Mouse (Mus musculus): ENCODE data around the gene Nisch.

Nisch gene

GRCm38 (mm10) chr14:31189348-31189747 is 27.4 kb downstream of the Nisch start:
- no peak for DNase-seq (ENCODE audit: low spot score)

- DNase-seq (ENCODE audit: low spot score) = no peak
These were observed 28.0 kb downstream of the Nisch start for GRCm38 (mm10) chr14:31188771-31189181.

- DNase-seq (ENCODE audit: low spot score) = no peak
These were observed 30.1 kb downstream of the Nisch start for GRCm38 (mm10) chr14:31186656-31187055.

- no peak for DNase-seq (ENCODE audit: low spot score)
These were observed 32.6 kb downstream of the Nisch start for GRCm38 (mm10) chr14:31184195-31184594.

- no peak for DNase-seq (ENCODE audit: low spot score)
These were observed 33.2 kb downstream of the Nisch start for GRCm38 (mm10) chr14:31183541-31183940.

- DNase-seq (ENCODE audit: low spot score) = no peak
These were observed 33.9 kb downstream of the Nisch start for GRCm38 (mm10) chr14:31182786-31183290.

- no peak for DNase-seq (ENCODE audit: low spot score)
These were observed 35.2 kb downstream of the Nisch start for GRCm38 (mm10) chr14:31181512-31181911.

DNA sequence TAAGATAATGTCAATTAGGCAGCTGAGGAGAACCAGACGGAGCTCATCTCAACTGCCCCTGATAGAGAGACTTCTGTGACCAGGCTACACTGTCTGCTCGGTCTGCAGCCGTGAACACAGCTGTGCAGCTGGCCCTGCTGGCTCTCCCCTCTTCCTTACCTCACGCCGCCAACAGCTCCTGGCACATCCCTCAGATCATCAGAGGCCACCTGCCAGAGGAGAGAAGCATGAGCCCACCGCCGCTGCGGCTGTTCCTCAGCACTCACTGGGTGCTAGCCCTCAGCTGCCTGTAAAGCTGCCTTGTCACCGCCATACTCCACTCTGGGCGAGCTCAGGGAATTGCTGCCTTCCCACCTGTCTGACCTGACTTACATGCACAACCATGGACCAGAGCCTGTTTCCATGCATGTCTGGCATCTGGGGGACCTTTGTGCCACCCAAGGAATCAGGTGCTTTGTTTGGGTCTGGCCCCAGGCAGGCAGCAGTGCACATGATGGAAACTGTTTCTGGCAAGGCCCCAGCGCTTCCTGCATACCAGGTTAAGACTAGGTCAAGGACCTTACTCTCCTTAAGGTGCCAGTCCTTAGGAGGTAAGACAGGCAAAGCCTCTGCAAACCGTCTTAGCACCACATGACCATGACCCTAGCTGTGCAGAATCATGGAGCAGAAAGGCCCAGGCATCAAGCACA is 36.9 kb downstream of the Nisch start:
- DNase-seq (ENCODE audit: low spot score) = no peak

DNA sequence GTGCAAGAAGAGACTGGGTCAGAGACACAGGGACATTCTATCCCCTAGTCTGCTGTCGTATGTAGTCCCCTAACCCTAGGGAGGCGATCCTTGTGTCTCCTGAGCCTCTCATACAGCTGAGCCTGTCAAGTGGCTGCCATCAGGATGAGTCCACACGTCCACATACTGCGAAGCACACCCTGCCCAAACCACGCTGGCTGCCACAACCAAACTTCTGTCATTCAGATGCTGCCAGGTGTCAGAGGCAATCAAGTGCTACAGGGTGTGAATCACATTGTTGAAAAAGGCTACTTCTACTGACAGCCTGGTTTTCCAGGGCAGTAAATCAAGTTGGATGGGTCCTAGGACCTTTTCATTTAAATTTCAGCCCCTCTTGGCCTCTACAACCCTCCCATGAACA is 39.0 kb downstream of the Nisch start:
- no peak for DNase-seq (ENCODE audit: low spot score)

DNA sequence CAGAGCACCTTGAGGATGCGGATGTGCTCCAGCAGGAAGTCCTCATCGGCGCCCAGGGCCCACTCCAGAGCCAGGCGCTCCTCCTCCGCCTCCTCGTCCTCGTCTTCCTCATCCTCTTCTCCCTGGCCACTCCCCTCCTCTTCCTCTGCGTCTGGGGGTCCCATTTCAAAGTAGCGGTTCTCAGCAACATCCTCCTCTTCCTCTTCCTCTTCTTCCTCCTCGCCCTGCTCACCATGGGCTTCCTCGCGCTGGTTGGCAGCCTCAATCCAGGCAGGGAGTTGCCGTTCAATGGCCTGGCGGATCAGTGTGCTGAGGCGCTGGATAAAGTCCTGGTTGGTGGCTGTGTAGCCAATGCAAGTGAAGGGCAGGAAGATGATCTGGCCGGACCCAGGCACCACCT is 39.5 kb downstream of the Nisch start:
- DNase-seq (ENCODE audit: low spot score) = no peak

GRCm38 (mm10) chr14:31173537-31173936 is 43.2 kb downstream of the Nisch start:
- no peak for DNase-seq (ENCODE audit: low spot score)

GRCm38 (mm10) chr14:31172781-31173455 is 43.8 kb downstream of the Nisch start:
- no peak for DNase-seq (ENCODE audit: low spot score)

DNA sequence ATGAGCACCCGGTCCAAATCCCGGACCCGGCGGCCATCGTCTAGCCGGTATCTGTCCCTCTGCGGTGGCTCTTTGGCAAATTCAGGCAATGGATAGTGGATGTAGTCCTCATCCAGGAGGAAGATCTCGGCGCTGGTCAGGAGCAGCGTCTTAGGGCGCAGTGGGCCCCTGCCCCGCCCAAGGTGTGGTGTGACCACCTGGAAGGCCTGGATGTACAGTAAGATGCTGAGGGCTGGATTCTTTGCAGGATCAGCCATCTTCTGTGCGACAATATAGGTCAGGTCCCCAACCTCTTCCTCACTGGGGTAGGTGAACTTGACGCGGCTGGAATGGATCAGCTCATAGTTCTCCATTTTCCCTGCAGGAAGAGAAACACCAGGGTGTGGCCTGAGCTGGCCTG is 44.9 kb downstream of the Nisch start:
- DNase-seq (ENCODE audit: low spot score) = no peak

DNA sequence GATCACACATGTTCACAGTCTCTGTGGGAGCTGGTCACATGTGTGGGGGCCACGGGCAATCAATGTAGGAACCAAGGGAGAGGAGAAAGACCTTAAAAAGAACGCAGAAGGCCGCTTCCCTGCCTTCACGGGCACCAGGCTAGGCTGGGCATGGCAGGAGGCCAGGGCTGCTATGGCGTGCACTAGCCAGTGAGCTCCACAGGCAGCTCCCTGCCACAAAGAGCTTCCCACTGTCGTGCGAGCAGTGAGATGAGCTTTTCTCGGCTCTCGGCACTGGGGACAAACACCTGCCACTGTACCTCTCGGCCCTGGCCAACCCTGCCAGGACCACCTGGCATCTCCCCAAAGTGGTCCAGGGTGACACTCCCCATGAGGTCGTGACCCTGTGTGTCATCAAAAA is 45.4 kb downstream of the Nisch start:
- DNase-seq (ENCODE audit: low spot score) = no peak

- DNase-seq (ENCODE audit: low spot score) = no peak
These were observed 45.8 kb downstream of the Nisch start for GRCm38 (mm10) chr14:31170963-31171362.

DNA sequence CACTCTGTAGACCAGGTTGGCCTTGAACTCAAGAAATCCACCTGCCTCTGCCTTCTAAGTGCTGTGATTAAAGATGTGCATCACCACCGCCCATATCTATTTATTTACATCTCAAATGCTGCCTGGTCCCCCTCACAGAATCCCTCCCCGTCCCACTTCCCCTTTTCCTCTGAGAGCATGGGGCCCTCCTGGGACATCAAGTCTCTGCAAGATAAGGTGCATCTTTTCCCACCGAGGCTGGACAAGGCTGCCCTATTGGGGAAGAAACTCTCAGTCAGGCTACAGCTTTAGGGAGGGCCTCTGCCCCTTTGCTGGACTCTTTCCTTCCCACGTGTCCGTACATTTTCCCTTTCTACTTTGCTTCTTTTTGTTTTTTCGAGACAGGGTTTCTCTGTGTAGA is 47.2 kb downstream of the Nisch start:
- no peak for DNase-seq (ENCODE audit: low spot score)

- no peak for DNase-seq (ENCODE audit: low spot score)
These were observed 48.3 kb downstream of the Nisch start, which contains the start of gene Stab1 for GRCm38 (mm10) chr14:31168425-31168824. TSS of gene Stab1 (minus strand) at chr14:31168641.

- DNase-seq (ENCODE audit: low spot score) = no peak
These were observed 49.9 kb downstream of the Nisch start for GRCm38 (mm10) chr14:31166827-31167226.

DNA sequence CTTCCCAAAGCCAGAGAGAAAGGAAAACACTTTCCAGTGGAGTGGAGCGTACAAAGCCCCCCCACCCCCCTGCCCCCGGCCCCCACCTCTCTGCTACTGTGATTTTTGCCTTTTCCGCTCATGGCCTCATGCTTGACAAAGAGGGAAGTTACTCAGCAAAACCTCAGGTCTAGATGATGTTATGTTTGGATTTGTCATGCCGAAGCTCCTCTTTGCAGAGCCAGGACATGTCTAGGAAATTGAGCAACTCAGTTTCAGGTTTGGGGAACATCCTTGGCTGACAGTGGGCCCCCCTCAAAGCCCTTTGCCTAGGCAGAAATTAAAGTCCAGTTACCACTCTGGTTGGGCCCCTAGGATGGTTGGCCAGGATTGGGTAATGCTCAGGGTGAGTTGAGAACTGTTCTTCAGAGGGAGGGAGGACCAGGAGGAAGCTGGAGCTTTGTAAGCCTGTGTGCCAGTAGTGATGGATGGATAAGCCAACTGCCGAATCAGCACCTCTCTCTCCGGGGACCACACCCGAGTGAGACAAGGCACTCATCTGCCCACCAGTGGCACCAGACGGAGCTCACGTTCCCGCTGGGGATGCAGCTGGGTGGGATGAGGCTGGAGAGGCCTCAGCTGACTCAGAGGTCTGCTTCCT is 50.6 kb downstream of the Nisch start:
- DNase-seq (ENCODE audit: low spot score) = no peak

DNA sequence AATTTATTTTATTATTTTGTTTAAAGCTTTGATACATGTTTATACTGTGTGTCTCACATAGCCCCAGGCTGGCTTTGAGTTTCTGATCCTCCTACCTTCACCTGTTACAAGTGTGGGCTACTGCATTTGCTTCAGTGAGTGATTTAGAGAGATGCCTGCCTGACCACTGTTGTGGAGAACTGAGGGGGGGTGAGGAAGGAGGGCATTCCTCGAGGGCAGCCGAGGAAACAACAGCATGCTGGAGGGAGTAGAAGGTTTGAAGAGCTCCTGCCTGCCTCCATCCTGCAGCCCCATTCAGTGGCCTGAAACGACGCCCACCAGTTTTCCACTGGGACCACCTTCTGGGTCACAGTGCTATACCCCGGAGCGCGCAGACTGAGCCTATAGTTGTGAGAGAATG is 51.3 kb downstream of the Nisch start:
- no peak for DNase-seq (ENCODE audit: low spot score)

- no peak for DNase-seq (ENCODE audit: low spot score)
These were observed 51.7 kb downstream of the Nisch start for GRCm38 (mm10) chr14:31165010-31165409.

DNA sequence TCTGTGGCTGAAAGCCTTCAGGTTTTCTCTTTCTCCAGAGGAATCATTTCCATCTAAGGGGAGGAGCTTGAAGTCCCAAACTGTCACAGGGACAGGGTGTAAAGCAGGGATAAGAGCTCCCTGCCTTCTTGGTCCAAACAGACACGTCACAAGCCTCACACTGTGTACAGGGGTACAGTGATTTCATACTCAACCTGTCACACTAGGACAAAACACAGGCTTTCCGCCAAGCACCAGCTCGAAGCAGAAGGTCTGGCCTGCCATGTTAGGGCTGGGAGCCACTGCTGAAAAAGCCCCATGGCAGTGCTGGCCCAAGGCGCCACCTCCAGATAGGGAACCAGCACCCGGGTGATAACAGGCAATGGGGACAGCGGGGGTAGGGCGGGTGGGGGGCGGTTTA is 52.7 kb downstream of the Nisch start:
- DNase-seq (ENCODE audit: low spot score) = no peak

DNA sequence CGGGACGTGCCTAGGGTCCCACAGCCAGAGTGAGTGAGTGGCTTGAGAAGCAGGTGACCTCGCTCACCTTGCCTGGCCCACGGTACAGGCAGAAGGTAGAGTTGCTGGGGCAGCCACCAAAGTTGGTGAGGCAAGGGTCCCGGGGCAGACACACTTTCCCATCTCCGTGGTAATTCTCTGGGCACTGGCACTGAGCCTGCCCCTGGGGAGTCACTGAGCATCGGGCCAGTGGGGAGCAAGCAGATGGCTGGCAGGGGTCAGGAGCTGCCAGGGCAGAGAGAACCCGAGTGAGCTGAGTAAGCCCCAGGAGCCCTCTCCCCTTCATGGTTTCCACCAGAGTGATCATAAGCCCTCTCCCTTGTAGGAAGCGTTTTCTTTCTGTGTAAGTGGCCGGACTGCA is 55.1 kb downstream of the Nisch start:
- no peak for DNase-seq (ENCODE audit: low spot score)

Measured in left cerebral cortex, adult 11 months (tissue).